Mouse (Mus musculus): ENCODE measurements around the gene Mvb12b.

DNA sequence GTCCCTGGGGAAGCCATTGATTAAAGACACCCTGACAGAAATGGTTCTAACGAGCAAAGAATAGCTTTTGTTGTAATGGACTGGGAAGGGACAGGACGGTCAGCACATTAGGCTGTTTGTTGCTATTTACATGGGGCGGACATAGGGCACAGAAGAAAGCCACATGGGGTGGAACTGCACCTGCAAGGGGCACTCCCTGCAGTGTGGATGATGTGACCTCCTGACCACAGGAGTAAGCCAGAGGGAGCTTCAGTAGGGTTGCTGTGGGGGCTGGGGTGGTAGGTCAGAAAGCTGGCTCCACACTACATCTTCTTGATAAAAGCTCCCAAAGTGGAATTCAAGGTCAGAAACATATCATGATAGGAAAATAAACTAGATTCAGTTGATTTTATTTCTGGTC is 47.3 kb downstream of the Mvb12b start:
- no peak for TF ChIP-seq CTCF (IDR thresholded peaks at IDR 0.05; ENCODE audit: borderline replicate concordance, extremely low read depth, insufficient read depth, insufficient read length)
- no peak for TF ChIP-seq POLR2A (IDR thresholded peaks at IDR 0.05; ENCODE audit: borderline replicate concordance, extremely low read depth, insufficient read depth, insufficient read length, poor library complexity, severe bottlenecking)
